Mouse (Mus musculus) limb, embryonic 10.5 days (tissue): Measurements from ENCODE around the gene Mndal. TPM values are rescaled to one million over a fixed set of nuclear protein-coding genes. Genes with fewer than 3 reads are reported as not detected.
"Not testable (repeated sequence)": the region's sequence is repeated elsewhere in the genome, so short reads cannot be mapped to it uniquely, and the experiment has no call there.

Experiments used
- DNase-seq: peaks from one replicate; pipeline ENCODE4 v3.0.0-alpha.2; 2017; ENCODE audit warnings: low spot score
- H3K27ac ChIP-seq: fragments of 300-500 bp; sonication (generic); 2 replicates; pipeline ENCODE4 v1.5.1; 2016; ENCODE audit warnings: mild to moderate bottlenecking
- H3K27me3 ChIP-seq: fragments of 300-500 bp; sonication (generic); 2 replicates; pipeline ENCODE4 v1.6.1; 2016; ENCODE audit warnings: low read depth, mild to moderate bottlenecking; ENCODE audit not compliant: poor library complexity, severe bottlenecking
- H3K36me3 ChIP-seq: fragments of 300-500 bp; sonication (generic); 2 replicates; pipeline ENCODE4 v1.6.1; 2016; ENCODE audit warnings: mild to moderate bottlenecking, moderate library complexity
- H3K4me1 ChIP-seq: fragments of 300-500 bp; sonication (generic); 2 replicates; pipeline ENCODE4 v1.6.1; 2016
- H3K4me3 ChIP-seq: fragments of 300-500 bp; sonication (generic); 2 replicates; pipeline ENCODE4 v1.5.1; 2016; ENCODE audit warnings: mild to moderate bottlenecking, moderate library complexity
- H3K9me3 ChIP-seq: fragments of 300-500 bp; sonication (generic); replicated peaks from 2 replicates; pipeline ENCODE4 v1.6.1; 2016; ENCODE audit warnings: mild to moderate bottlenecking
- WGBS: fragments of 180-500 bp; shearing (Covaris S2); methylation state at CpG from one replicate; pipeline ENCODE4 v1.1.7; 2016; 5-methylcytosine and 5-hydroxymethylcytosine counted together
- polyA plus RNA-seq: library from polyadenylated mRNA; unstranded; fragments of >200 nt; fragmentation: Nextera tagmentation; extraction: Ambion mirVana; gene quantifications from 2 replicates; pipeline ENCODE4 v1.2.1, GENCODE M21; 2016

Mndal gene
- polyA plus RNA-seq, 1 experiment from 2014 or later = 0.43 TPM

DNA sequence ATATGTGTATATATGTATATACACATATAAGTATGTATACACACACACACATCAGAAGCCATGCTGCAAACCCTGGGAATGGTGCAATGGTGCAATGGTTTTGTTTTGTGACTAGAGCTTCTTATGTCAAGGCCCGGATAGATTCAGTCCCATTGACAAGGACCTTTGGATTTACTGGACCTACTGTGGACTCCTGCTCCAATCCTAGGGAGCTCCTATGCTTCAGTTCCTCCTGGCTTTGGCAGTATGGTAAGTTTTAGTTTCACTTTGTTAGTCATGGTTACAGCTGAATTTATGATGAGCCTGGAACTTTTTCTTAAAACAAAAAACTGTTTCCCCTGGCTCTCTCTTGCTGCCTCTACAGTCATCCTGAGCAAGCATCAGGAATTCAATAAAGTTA is 65.2 kb downstream of the Mndal start:
- DNase-seq, H3K9me3 ChIP-seq, H3K27ac ChIP-seq, H3K27me3 ChIP-seq, H3K4me1 ChIP-seq, H3K36me3 ChIP-seq, H3K4me3 ChIP-seq: not testable (repeated sequence)
- WGBS = 93% methylated on average over 1 of the region's 1 CpGs

DNA sequence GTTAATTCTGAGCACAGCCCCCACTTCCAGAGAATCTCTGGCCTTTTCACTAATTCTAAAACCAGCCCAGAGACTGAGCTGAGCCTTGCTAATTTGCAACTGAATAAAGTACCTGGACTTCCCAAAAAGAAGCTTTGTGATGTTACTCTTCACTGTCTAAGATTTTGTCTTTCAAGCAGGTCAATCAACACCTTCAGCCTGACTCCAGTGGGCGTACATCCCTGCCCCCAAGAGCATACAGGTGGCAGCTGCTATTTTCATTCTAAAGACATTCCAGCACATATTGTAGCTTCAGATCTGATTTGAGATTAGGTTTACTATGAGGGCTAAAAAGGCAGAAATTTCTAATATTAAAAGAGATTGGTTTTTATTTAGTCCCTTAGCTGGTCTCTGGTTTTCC is 73.7 kb downstream of the Mndal start:
- H3K27ac ChIP-seq, H3K9me3 ChIP-seq, DNase-seq, H3K4me1 ChIP-seq, H3K27me3 ChIP-seq, H3K4me3 ChIP-seq, H3K36me3 ChIP-seq: not testable (repeated sequence)
- 89% methylated on average over 1 of the region's 1 CpGs for WGBS

DNA sequence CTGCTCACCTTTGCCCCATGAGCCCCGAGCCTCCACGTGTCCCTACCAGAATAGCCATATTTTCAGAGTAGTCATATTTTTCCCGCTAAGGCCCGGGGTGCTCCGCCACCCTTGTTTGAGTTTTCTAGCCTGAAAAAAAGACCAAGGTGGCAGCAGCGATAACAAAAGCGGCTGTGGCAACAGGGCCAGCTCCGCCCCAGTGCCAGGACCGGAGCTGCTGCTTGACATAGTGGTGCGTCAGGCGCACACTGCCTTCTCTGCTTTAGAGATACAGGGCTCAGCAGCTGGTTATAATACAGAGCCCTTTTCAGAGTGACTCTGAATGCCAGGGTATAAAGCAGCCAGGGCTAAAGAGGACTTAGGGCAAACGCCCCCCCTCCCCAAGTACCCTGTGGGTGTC is 75.8 kb downstream of the Mndal start:
- no peak for DNase-seq
- Histone ChIP-seq H3K4me1 (no peaks in the 10 kb centered on the region), H3K27ac (no peak overlapping the region), H3K4me3 (no peak overlapping the region), H3K27me3 (no peaks in the 10 kb centered on the region), H3K9me3 (no peaks in the 10 kb centered on the region), H3K36me3 (no peaks in the 10 kb centered on the region)
- WGBS = 87% methylated on average over 12 of the region's 12 CpGs

DNA sequence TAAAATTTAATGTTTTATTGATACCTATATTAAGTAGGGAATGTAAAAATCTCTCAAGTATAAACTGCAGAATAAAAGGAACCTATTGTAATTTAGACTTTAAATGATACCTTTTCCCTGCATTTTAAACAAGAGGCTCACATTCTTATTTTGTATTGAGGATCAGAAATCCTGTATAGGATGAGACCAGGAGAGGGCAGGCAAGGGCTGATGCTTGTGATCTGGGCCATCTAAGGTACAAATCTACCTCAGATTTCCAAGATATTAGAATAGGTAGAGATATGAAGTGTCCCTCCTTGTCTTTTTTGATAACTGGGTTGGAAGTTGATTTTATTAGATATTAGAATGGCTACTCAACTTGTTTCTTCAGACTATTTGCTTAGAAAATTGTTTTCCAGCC is 88.6 kb downstream of the Mndal start:
- H3K4me1 ChIP-seq, DNase-seq, H3K9me3 ChIP-seq, H3K4me3 ChIP-seq, H3K27ac ChIP-seq, H3K36me3 ChIP-seq, H3K27me3 ChIP-seq: not testable (repeated sequence)

DNA sequence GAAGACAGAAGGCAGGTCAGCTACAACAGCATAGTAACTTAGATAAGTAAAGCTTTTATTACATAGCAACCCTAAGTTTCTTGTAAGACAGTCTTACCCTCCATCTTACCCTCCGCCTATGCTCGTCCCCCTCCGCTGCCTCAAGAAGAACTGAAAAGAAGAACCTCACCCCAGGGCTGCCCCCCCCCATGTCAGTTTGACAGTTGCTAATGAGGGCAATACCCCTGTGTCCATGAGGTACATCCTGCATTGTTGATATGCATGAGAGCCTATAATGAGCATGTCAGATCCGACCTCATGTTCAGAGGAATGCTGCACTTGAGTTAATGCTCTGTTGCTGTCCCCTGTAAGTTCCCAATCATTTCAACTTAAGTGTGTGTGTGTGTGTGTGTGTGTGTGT is 89.4 kb downstream of the Mndal start:
- 64% methylated on average over 4 of the region's 4 CpGs for WGBS
- DNase-seq = not testable (repeated sequence)

DNA sequence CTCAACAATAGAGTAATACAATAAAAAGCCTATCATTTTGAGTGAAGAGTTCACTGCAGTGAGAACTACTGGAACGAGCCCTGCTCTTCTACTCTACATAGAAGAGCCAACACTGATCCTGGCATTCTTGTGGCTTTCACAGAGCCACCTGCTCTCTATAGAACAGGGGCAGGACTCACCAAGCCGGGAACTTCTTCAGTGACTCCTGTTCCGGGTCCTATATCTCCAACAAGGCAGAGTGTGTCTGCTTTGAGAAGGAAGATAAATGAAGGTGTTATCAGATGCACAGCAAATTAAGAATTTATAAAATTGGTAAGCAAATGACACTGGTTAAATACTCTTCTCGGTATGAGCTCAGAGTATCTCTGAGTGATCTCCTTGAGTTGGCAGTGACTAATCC is 96.1 kb downstream of the Mndal start:
- WGBS = 93% methylated on average over 4 of the region's 4 CpGs
- H3K9me3 ChIP-seq, DNase-seq, H3K4me1 ChIP-seq, H3K36me3 ChIP-seq, H3K27me3 ChIP-seq, H3K4me3 ChIP-seq, H3K27ac ChIP-seq: not testable (repeated sequence)

More for the DNA sequence above, 89.4 kb downstream of the Mndal start:
- not testable (repeated sequence) for H3K4me1 ChIP-seq, H3K27ac ChIP-seq, H3K9me3 ChIP-seq, H3K4me3 ChIP-seq, H3K36me3 ChIP-seq, H3K27me3 ChIP-seq

DNA sequence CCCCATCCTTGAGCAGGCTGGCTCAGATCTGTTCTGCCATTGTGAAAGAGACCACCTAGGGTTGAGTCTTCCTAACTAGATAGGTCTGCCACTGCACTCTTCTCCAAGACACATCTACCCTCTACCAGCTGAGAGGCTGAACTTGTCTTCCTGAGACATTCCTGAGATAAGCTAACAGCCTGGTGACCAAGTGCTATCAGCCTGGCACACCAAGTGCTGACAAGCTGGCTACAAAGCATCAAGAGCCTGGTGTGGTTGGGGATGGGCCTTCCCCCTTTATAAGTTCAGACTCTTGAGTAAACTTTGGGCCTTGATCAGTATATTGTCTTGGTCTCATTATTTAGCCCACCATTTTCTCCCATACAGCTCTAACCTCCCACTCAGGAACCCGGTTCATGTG is 97.5 kb downstream of the Mndal start:
- no peaks in the 10 kb centered on the region for H3K9me3 ChIP-seq
- no peak for DNase-seq
- no peaks in the 10 kb centered on the region for H3K36me3 ChIP-seq
- no peaks in the 10 kb centered on the region for H3K27me3 ChIP-seq
- no peak overlapping the region for H3K27ac ChIP-seq
- 95% methylated on average over 1 of the region's 1 CpGs for WGBS
- no peaks in the 10 kb centered on the region for H3K4me1 ChIP-seq
- no peak overlapping the region for H3K4me3 ChIP-seq

DNA sequence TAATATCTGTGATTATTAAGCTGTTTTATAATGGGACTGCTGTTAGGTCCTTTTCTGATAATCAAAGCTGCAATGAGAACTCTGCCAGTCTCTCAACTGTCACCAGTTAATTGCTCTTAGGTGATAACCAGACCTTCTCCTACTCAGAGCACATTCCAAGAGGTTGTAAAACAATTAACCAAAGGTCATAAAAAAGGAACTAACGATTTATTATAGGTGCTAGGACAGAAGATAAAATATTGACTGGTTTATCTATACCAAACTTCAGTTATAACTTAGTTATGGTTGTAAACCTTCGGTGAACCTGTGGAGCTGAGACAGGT is 120.8 kb downstream of the Mndal start:
- H3K27me3 ChIP-seq, H3K4me3 ChIP-seq: not testable (repeated sequence)
- WGBS = 10% methylated on average over 2 of the region's 2 CpGs

DNA sequence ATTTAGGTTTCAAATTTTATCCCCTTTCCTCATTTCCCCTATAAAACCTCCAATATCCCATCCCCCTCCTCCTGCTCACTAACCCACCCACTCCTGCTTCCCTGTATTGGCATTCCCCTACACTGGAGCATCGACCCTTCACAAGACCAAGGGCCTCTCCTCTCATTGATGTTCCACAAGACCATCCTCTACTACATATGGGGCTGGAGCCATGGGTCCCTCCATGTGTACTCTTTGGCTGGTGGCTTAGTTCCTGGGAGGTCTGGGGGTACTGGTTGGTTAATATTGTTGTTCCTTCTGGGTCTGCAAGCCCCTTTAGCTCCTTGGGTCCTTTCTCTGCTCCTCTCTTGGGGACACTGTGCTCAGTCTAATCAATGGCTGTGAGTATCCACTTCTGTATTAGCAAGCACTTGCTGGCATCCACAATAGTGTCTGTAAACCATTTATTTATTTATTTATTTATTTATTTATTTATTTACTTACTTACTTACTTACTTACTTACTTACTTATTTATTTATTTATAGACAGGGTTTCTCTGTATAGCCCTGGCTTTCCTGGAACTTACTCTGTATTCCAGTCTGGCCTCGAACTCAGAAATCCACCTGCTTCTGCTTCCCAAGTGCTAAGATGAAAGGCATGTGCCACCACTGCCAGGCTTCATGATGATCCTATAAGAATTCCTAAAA is 121.4 kb downstream of the Mndal start:
- not testable (repeated sequence) for H3K27me3 ChIP-seq, H3K4me3 ChIP-seq, H3K36me3 ChIP-seq, H3K4me1 ChIP-seq, H3K9me3 ChIP-seq, DNase-seq, H3K27ac ChIP-seq
- WGBS = 58% methylated on average over 2 of the region's 2 CpGs

More for the DNA sequence above, 120.8 kb downstream of the Mndal start:
- DNase-seq, H3K36me3 ChIP-seq, H3K9me3 ChIP-seq, H3K4me1 ChIP-seq, H3K27ac ChIP-seq: not testable (repeated sequence)

DNA sequence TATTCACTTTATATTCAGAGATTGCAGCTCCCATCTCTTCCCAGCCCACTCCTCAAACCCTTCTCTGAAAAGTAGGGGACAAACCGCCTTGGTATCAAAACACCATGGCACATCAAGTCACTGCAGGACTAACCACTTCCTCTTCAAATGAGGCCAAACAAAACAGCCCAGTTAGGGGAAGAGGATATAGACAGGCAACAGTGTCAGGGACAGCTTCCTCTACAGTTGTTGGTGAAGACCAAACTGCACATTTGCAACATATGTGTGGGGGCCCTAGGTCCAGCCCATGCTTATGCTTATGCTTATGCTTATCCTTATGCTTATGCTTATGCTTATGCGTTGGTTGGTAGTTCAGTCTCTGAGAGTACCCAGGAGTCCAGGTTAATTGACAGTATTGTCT is 133.0 kb downstream of the Mndal start:
- whole genome bisulfite sequencing = 83% methylated on average over 2 of the region's 2 CpGs
- H3K4me3 ChIP-seq, H3K4me1 ChIP-seq, H3K36me3 ChIP-seq, DNase-seq, H3K27me3 ChIP-seq, H3K9me3 ChIP-seq, H3K27ac ChIP-seq: not testable (repeated sequence)

DNA sequence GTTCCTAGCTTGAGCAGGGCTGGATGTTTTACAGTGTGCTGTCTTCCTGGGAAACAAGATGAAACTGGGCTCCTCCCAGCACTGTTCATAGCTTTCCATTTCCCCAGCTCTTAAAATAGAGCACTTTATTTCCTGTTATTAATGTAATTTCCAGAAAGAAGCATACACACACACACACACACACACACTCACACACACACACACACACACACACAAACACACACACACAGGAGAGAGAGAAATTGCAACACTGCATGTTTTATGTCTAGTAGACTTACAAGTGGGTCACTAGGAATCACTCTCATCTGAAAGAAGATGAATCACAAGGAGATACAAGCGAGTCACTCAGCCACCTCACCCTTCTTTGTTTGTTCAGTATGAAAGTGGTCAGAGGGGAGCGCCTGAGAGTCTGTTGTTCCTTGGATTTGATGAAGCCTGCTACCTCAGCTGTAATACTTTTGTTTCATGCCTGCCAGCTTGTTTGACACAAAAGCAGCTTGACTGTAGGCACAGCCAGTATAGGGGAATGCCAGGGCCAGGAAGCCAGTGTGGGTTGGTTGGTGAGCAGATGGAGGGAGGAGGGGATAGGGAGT is 139.5 kb downstream of the Mndal start:
- 79% methylated on average over 2 of the region's 2 CpGs for WGBS
- not testable (repeated sequence) for H3K4me3 ChIP-seq, H3K36me3 ChIP-seq, H3K4me1 ChIP-seq, DNase-seq, H3K9me3 ChIP-seq, H3K27ac ChIP-seq, H3K27me3 ChIP-seq

DNA sequence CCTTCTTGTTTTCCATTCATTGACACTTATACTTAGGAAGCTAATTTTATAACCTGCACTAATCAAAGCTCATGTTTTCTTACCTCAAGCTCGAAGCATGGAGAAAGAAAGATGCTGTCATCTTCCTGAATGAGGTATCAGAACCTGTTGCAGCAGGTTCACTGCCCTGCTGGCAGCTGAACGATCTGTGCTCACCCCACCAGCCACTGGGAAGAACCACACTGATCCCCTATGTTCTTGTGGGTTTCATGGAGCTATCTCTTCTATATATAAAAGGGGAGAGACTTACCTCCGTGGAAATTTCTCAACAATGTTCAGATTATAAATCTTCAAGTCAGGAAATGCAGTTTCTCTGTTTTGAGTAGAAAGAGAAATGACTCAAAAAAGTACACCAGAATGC is 140.1 kb downstream of the Mndal start:
- DNase-seq, H3K27ac ChIP-seq, H3K4me1 ChIP-seq, H3K9me3 ChIP-seq, H3K4me3 ChIP-seq, H3K27me3 ChIP-seq, H3K36me3 ChIP-seq: not testable (repeated sequence)
- 74% methylated on average over 3 of the region's 3 CpGs for WGBS

DNA sequence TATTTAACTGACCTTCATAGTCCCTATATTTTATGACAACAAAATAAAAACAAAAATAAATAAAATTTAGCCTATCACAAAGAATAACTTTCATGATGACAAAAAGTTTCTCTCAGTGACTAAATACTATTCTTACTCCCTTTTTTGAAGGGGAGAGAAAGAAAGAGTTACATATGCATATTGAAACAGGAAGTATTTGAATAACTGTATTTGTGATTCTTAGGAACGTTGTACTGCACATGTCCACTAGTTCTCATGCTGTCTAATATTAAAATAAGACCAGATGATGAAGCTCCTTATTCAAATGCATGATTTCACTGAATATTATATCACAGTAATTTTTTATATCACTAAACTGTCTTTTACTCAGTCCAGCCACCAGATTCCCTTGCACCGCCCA is 140.5 kb downstream of the Mndal start:
- WGBS = 85% methylated on average over 2 of the region's 2 CpGs
- not testable (repeated sequence) for H3K27ac ChIP-seq, DNase-seq

More for the DNA sequence above, 140.5 kb downstream of the Mndal start:
- H3K9me3 ChIP-seq, H3K36me3 ChIP-seq, H3K4me3 ChIP-seq, H3K27me3 ChIP-seq, H3K4me1 ChIP-seq: not testable (repeated sequence)
